Mouse (Mus musculus): ENCODE results near the gene Pdgfb.

GRCm38 (mm10) chr15:80001601-80002000, 13.2 kb downstream of the Pdgfb start:
- TF ChIP-seq EP300 (optimal IDR thresholded peaks at IDR 0.05) (no peak), CTCF (IDR thresholded peaks at IDR 0.05; ENCODE audit: low read depth) (no peak)
